Mouse (Mus musculus) midbrain, embryonic 16.5 days (tissue): ENCODE data around the gene Adar. TPM values are rescaled to one million over a fixed set of nuclear protein-coding genes. Genes with fewer than 3 reads are reported as not detected.

ENCODE experiments used
- ATAC-seq: fragments of 200-750 bp; cut with Nextera tagmentation; 2 replicates; pipeline ENCODE4 v1.8.0; 2017; ENCODE audit warnings: moderate TSS enrichment
- H3K27ac ChIP-seq: fragments of 300-500 bp; sonication (generic); 2 replicates; pipeline ENCODE4 v1.5.1; 2014; ENCODE audit warnings: mild to moderate bottlenecking, low read length, mixed read lengths
- H3K27me3 ChIP-seq: fragments of 300-500 bp; sonication (generic); 2 replicates; pipeline ENCODE4 v1.6.1; 2014; ENCODE audit warnings: low read depth, low read length, mixed read lengths; ENCODE audit not compliant: control insufficient read depth, insufficient read depth
- H3K36me3 ChIP-seq: fragments of 300-500 bp; sonication (generic); 2 replicates; pipeline ENCODE4 v1.6.1; 2014; ENCODE audit warnings: mild to moderate bottlenecking, low read length, moderate library complexity, mixed read lengths; ENCODE audit not compliant: control insufficient read depth, insufficient read depth
- H3K4me1 ChIP-seq: fragments of 300-500 bp; sonication (generic); 2 replicates; pipeline ENCODE4 v1.6.1; 2014; ENCODE audit warnings: mild to moderate bottlenecking, low read length, mixed read lengths; ENCODE audit not compliant: control insufficient read depth, insufficient read depth
- H3K4me2 ChIP-seq: fragments of 300-500 bp; sonication (generic); 2 replicates; pipeline ENCODE4 v1.6.1; 2014; ENCODE audit warnings: mild to moderate bottlenecking, low read length, mixed read lengths
- H3K4me3 ChIP-seq: fragments of 300-500 bp; sonication (generic); 2 replicates; pipeline ENCODE4 v1.5.1; 2014; ENCODE audit warnings: low read depth, mild to moderate bottlenecking, low read length, moderate library complexity, mixed read lengths
- H3K9ac ChIP-seq: fragments of 300-500 bp; sonication (generic); 2 replicates; pipeline ENCODE4 v1.6.1; 2014; ENCODE audit warnings: low read depth, low read length, mixed read lengths
- H3K9me3 ChIP-seq: fragments of 300-500 bp; sonication (generic); replicated peaks from 2 replicates; pipeline ENCODE4 v1.6.1; 2014; ENCODE audit warnings: mild to moderate bottlenecking, low read length, mixed read lengths; ENCODE audit not compliant: control insufficient read depth, poor library complexity, severe bottlenecking
- WGBS: fragments of 180-500 bp; shearing (Covaris S2); extraction: QIAGEN DNeasy Blood & Tissue Kit; methylation state at CpG from one replicate; pipeline ENCODE4 v1.1.7; 2014; 5-methylcytosine and 5-hydroxymethylcytosine counted together
- polyA plus RNA-seq: library from polyadenylated mRNA; unstranded; fragments of >200 nt; fragmentation: Nextera tagmentation; extraction: Ambion mirVana; gene quantifications from 2 replicates; pipeline ENCODE4 v1.2.1, GENCODE M21; 2015

Adar gene
- polyA plus RNA-seq, 1 experiment from 2014 or later: 35.7 TPM

DNA sequence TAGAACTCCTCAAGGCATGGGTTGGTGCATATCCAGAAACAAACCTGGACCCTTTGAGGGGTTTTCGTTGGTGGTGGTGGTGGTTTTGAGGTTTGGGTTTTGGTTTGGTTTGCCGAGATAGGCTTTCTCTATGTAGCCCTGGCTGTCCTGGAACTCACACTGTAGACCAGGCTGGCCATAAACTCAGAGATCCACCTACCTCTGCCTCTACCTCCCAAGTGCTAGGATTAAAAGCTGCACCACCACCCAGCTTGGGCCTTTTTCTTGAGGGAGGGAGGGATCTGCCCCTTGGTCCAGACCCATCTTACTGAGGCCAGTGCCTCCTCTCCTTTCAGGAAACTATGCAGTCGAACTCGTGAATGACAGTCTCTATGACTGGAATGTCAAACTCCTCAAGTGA is 65.3 kb downstream of the Adar start:
- 90% methylated on average over 4 of the region's 4 CpGs for WGBS
- Histone ChIP-seq H3K27me3 (no peaks in the 10 kb centered on the region), H3K27ac (no peak overlapping the region), H3K36me3 (peaks cover 51% of the 10 kb centered on the region), H3K9ac (no peak overlapping the region), H3K4me2 (no peak overlapping the region), H3K4me3 (no peak overlapping the region), H3K4me1 (peaks cover 7% of the 10 kb centered on the region), H3K9me3 (no peaks in the 10 kb centered on the region)
- no peak for ATAC-seq

DNA sequence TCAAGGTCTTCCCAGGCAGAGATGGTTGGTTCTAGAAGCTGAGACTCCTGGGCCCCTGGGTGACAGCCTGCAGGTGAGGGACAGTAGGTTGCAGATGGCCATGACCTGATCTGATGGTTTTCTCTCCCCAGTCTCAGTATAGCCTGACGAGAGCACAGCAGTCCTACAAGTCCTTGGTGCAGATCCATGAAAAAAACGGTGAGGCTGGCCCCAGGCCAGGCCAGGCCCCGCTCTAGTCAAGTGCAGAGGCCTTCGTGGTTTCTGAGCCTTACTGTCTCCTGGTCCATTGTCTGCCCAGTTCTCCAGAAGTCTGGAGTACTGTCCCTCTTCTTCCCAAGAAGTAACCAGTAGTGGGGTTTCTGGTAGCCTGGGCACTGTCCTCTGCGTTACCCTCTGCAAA is 66.8 kb downstream of the Adar start:
- Histone ChIP-seq H3K9ac (no peak overlapping the region), H3K27ac (no peak overlapping the region), H3K4me1 (no peaks in the 10 kb centered on the region), H3K4me3 (no peak overlapping the region), H3K4me2 (no peak overlapping the region), H3K36me3 (peaks cover 45% of the 10 kb centered on the region), H3K27me3 (no peaks in the 10 kb centered on the region), H3K9me3 (no peaks in the 10 kb centered on the region)
- ATAC-seq: no peak
- 90% methylated on average over 5 of the region's 5 CpGs for WGBS

DNA sequence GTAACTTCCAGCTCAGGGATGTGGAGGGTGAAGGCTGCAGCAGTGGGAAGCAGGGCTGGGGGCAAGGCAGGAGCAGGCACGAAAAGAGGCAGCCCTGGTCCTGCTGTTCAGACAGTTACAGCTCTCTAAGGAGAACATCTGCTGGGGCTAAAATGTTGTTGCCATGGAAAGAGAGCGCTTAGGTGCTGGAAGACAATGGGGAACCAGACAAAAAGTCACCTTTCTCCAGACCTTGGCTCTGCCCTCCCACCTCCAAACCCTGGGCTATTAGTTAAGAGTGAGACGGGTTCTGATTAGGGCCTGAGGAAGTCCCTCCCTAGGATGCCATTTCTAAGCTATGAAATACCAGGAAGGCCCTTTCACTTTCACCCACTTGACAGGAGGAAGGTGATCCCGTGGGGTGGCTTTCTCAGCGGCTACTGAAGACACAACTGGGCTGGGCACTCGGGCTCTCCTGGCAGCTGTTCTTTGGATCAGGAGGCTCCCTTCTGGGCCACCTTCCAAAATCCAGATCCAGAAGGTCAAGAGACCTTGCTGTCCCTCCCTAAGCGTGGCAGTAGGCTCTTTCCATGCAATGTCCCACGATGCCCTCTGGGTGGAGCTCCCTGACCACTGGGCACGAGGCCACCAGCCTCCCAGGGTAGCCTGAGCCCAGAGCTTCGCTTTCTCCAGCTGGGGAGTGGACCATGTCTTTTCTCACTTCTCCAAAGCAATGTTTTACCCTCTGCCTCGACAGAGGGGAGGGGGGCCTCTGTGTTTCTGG is 70.3 kb downstream of the Adar start:
- 17% methylated on average over 11 of the region's 11 CpGs for WGBS
- H3K4me2 ChIP-seq: no peak overlapping the region
- H3K27me3 ChIP-seq: no peaks in the 10 kb centered on the region
- no peak overlapping the region for H3K27ac ChIP-seq
- no peaks in the 10 kb centered on the region for H3K9me3 ChIP-seq
- H3K9ac ChIP-seq: no peak overlapping the region
- no peak for ATAC-seq
- H3K36me3 ChIP-seq: peaks cover 28% of the 10 kb centered on the region
- H3K4me3 ChIP-seq: no peak overlapping the region
- no peaks in the 10 kb centered on the region for H3K4me1 ChIP-seq

DNA sequence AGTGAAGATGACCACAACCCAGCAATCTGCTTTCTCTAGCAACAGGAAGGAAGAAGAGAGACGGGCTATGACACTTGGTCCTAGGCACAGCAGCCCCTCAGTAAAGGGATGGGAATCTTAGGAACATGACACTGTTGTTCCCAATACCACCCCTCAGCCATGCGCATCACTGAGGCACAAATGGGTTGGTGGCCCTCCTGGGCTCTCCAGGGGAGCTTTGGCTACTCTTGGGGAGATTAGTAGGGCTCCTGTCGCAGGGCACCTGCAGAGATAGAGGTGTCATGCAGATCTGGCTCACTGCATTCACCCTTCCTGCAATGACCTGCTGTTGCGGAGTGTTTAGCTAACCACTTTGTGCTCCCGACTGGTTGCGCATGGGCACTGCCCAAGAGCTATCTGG is 71.5 kb downstream of the Adar start:
- WGBS: 78% methylated on average over 6 of the region's 6 CpGs
- Histone ChIP-seq H3K36me3 (peaks cover 20% of the 10 kb centered on the region), H3K27me3 (no peaks in the 10 kb centered on the region), H3K27ac (no peak overlapping the region), H3K4me3 (no peak overlapping the region), H3K4me2 (no peak overlapping the region), H3K4me1 (no peaks in the 10 kb centered on the region), H3K9ac (no peak overlapping the region), H3K9me3 (no peaks in the 10 kb centered on the region)
- ATAC-seq: no peak

DNA sequence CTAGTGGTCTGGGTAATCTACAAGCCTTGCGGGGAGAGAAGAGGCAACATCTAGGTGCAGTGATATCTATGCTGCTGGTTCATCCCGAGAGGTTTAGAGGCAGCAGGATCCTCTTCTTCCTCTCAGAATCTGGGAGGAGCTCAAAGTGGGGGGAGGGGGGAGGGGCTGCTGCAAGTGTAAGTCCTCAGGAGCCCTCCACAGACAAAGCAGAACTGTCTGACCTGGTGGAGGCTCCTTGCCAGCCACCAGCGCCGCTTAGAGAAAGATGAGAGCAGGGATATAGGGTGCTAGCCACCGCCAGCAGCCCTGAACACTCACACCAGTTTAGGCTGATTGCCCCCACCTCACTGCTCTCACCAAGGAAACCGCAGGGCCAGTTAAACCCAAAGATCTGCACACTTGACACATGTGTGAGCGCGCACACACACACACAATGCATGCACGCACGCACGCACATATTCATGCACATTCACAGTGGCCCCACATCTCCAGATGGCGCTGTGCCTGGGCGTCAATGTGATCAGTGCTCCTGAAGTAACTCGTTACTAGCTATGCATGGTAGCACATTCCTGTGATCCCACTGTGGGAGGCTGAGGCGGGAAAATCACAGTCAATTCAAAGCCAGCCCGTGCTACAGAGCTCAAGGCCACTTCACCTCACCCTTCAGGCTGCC is 74.0 kb downstream of the Adar start:
- H3K27ac ChIP-seq: no peak overlapping the region
- H3K9me3 ChIP-seq: no peaks in the 10 kb centered on the region
- no peak overlapping the region for H3K4me2 ChIP-seq
- no peak overlapping the region for H3K4me3 ChIP-seq
- H3K27me3 ChIP-seq: no peaks in the 10 kb centered on the region
- no peaks in the 10 kb centered on the region for H3K4me1 ChIP-seq
- H3K9ac ChIP-seq: no peak overlapping the region
- no peaks in the 10 kb centered on the region for H3K36me3 ChIP-seq
- no peak for ATAC-seq
- 71% methylated on average over 16 of the region's 16 CpGs for whole genome bisulfite sequencing

DNA sequence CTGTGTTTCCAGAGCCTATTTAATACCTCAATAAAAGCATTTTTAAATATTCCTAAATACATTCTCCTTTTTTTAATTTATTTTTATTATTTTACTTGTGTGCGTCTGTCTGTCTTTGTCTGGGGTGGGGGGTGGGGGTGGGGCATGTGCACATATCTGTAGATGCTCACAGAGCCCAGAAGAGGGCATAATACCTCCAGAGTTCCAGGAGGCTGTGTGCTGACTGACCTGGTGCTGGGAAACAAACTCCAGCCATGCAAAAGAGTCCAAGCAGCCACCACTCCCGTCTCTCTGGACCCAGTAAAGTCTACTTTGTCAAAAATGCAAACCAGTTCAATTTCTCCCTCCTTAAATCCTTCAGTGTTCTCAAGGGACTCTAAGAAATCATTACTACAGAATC is 79.8 kb downstream of the Adar start:
- no peak overlapping the region for H3K4me2 ChIP-seq
- H3K27me3 ChIP-seq: no peaks in the 10 kb centered on the region
- WGBS: 59% methylated on average over 2 of the region's 2 CpGs
- no peak overlapping the region for H3K9ac ChIP-seq
- H3K4me1 ChIP-seq: no peaks in the 10 kb centered on the region
- no peak for ATAC-seq
- no peaks in the 10 kb centered on the region for H3K9me3 ChIP-seq
- H3K27ac ChIP-seq: no peak overlapping the region
- no peak overlapping the region for H3K4me3 ChIP-seq
- no peaks in the 10 kb centered on the region for H3K36me3 ChIP-seq

DNA sequence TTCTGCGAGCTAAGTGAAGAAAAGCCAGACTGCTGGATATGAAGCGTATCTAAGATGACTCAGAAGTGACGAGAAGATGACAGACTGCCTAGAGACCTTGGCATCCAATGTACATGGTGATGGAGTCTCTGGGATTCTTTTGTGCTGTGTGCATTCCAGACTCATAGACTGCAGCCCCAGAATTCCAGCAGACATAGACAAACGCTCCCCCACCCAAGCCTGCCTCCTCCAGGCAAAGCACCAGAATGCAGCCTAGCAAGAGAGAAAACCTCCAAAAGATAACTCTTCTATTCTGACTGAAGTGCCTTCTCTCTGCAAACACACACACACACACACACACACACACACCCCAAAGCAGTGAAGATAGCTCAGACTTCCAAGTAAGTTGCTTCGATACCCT is 80.9 kb downstream of the Adar start:
- Histone ChIP-seq H3K36me3 (no peaks in the 10 kb centered on the region), H3K27ac (no peak overlapping the region), H3K27me3 (no peaks in the 10 kb centered on the region), H3K9ac (no peak overlapping the region), H3K9me3 (no peaks in the 10 kb centered on the region), H3K4me1 (no peaks in the 10 kb centered on the region), H3K4me2 (no peak overlapping the region), H3K4me3 (no peak overlapping the region)
- WGBS: 76% methylated on average over 5 of the region's 5 CpGs
- ATAC-seq: no peak

DNA sequence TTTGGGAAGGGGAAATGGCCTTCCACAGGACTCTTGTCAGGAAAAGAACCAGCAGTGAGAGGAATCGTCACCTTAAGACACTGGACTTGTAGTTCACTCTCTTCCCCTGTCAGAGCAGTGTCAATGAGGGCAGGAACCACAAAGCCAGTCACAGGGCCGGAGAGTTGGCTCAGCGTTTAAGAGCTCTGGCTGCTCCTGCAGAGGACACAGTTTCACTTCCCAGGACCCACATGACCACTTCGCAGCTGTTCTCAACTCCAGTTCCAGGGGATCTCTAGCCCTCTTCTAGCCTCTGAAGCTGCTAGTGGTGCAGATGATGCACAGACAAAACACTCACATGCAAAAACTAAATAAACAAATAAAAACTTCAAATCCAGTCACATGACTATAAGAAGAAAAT is 81.5 kb downstream of the Adar start:
- H3K4me3 ChIP-seq: no peak overlapping the region
- H3K27me3 ChIP-seq: no peaks in the 10 kb centered on the region
- 62% methylated on average over 4 of the region's 4 CpGs for WGBS
- no peak overlapping the region for H3K9ac ChIP-seq
- H3K4me2 ChIP-seq: no peak overlapping the region
- H3K4me1 ChIP-seq: no peaks in the 10 kb centered on the region
- no peaks in the 10 kb centered on the region for H3K9me3 ChIP-seq
- no peaks in the 10 kb centered on the region for H3K36me3 ChIP-seq
- ATAC-seq: no peak
- H3K27ac ChIP-seq: no peak overlapping the region

DNA sequence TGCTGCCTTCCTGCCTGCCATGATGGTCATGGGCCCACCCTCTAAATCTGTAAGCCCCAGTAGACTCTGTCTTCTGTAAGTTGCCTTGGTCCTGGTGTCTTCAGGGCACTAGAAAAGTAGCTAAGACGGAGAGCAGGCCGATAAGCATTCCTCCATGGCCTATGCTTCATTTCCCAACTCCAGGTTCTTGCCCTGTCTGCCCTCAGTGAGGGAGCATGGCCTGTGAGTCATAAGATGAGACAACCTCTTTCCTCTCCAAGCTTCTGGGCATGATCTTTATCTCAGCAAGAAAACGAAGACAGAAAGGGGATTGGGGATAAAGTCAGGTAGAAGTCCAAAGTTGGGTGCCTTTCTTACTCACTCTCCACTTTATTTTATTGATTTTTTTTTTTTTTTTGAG is 83.7 kb downstream of the Adar start:
- Histone ChIP-seq H3K9me3 (no peaks in the 10 kb centered on the region), H3K9ac (no peak overlapping the region), H3K4me3 (no peak overlapping the region), H3K27me3 (no peaks in the 10 kb centered on the region), H3K36me3 (no peaks in the 10 kb centered on the region), H3K4me2 (no peak overlapping the region), H3K4me1 (no peaks in the 10 kb centered on the region), H3K27ac (no peak overlapping the region)
- 92% methylated on average over 3 of the region's 3 CpGs for WGBS
- no peak for ATAC-seq
